Mouse (Mus musculus) bone marrow macrophage, adult 2 months (primary cell): Measurements from ENCODE around the gene Szrd1.

Experiments
- CTCF ChIP-seq: IDR thresholded peaks from 2 replicates; pipeline ENCODE4 v1.5.1; 2012; ENCODE audit warnings: low read depth, mild to moderate bottlenecking, low read length, moderate library complexity
- POLR2A ChIP-seq: IDR thresholded peaks from 2 replicates; pipeline ENCODE4 v1.6.1; 2012; ENCODE audit warnings: mild to moderate bottlenecking, low read depth, low read length, borderline replicate concordance

- no peak for TF ChIP-seq CTCF
- TF ChIP-seq POLR2A, result no peak
Measured at GRCm38 (mm10) chr4:141178500-141178899, 38.9 kb upstream of the Szrd1 start.
